Mouse (Mus musculus) activated CD4-positive, CD25-positive, alpha-beta regulatory T cell, adult 4 months (primary cell): ENCODE results near the gene Mfsd4a. TPM values are rescaled to one million over a fixed set of nuclear protein-coding genes. Genes with fewer than 3 reads are reported as not detected.

ENCODE experiments used
- ATAC-seq: one replicate; pipeline ENCODE4 v1.8.0; 2017
- polyA plus RNA-seq, 2 experiments: library from polyadenylated mRNA; unstranded; fragments of 100-300 nt; shearing (Covaris generic); gene quantifications; one replicate each; pipeline ENCODE4 v1.2.1; 2017

The Mfsd4a gene
- polyA plus RNA-seq, 2 experiments from 2014 or later: 39.0 to 45.4 TPM

DNA sequence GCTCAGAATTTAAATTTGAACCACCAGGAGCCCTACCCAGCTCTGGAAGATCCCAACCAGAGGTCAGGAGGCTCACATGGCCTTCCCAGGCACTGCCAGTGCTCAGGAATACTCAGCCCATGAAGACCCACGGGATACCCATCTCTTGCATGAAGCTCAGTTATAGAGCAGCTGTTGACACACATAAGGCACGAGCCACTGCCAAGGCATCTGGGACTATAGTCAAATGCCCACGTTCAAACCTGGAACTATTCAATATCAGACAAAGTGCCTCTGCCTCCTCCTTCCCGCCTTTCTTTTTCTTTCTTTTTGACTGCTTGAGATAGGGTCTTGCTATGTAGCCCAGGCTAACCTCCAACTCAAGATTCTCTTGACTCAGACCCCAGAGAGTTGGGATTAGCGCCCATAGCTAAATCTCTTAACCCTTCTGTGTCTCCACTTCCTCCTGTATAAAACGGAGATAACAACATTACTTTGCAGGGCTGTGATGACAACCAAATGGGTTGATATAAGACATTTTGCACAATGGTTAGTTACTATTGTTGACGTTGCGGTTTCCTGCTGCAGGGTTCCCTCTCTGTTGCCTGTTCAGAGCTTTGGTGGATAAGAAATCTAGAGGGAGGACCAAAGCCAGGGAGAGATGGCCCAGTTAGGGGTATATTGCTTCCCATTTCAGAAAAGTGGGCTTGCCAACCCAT, 2.2 kb downstream of the Mfsd4a start:
- ATAC-seq: no peak

DNA sequence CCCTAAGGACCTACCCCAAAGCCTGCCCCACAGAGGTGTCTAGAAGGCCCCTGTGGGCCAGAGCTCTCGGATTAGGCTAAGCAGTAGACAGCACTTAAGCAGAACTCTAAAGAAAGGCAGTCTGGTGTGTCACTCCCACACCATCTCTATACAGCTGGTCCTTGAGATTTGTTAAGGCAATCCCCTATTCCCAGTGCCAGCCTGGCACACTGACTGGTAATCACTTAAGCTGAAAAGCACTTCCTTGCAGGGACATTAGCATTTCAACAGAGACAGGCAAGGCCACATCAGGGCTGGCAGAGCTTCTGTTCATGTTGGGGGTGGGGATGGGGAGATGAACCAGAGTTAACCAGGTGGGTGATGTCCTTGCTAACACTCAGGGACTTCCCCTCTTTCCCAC, 2.9 kb downstream of the Mfsd4a start:
- ATAC-seq: no peak

DNA sequence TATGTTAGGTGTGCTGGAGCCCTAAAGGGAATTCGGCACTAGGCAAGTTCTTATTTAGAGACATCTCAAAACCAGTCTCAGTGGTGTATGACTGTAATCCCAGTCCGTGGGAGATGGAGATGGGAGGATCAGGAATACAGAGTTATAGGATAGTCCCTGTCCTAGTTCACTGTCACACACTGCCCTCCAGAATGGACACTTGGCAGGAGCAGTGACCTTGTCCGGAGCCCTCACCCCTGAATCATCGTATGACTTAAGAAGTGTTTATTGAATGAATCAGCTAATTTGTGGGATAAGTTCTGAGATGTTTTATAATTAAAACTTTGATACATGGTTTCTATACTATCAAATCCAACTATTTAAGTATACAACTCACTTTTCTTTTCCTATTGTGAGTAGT, 4.8 kb downstream of the Mfsd4a start:
- ATAC-seq: no peak

DNA sequence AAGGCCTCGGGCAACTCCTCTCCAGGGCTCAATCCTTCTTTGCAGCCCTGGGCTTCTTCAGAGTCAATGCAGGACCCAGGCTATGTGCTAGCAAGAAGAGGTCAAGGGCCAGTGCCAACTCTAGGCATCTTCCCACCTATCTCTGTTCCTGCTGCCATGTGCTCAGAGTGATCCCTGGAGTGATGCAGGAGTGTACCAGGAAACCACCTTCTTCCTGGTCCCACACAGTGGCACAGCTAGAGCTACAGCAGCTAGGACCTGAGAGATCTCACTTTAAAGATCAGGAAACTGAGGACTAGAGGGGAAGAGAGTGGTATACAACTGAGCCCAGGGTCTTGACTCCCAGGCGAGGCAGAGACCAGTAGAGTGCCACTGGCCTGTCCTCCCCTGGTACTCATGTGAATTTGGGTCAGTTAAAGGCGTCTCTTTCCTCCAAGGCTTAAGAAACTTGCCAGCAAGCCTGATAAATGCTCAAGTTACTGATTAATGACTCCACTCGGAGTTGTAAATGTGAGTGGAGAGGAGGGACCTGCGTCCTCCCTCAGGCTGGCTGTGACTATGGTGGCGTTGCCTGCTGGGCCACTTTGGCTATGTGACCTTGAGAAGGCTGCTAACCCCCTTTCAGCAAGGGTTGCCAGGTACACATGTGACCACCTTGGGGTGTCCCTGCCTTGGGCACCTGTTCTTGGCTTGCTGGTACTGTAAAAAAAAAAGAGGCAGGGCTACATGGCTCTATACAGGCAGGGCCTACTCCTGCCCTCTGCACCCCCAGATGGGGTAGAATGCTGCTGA, 5.9 kb downstream of the Mfsd4a start:
- no peak for ATAC-seq

DNA sequence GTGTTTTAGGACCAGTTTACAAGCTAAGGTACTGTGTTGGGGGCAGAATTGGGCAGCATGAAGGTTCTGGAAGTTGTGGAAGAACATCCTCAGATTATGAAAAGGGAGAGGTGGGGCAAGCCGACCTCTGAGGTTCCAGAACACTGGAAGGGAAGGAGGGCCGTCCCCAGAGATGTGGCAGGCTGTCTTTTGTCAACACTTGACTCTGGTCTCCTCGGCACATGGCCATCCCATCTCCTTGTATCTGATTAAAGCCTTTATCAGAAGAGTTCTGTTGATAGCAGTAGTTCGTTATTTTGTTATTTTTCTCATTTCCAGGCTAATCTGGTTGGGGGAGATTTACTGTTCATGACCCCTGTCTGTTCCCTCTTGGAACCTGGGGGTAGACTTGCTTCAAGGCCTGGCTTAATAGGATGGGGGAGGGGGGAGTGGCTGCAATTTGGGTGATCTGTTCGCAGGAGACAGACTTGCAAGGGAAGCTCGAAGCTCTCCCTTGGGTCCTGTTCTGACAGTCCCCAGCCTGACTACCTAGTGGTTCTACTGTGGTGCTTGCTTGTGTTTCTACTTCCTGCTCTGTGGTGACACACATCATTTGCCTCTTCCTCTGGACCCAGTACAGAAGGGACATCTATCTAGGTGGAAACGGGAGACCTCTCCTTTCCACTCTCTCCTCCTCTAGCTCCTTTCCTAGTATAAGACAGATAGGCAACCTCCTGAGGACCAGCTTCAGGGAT, 7.7 kb downstream of the Mfsd4a start:
- ATAC-seq: no peak

DNA sequence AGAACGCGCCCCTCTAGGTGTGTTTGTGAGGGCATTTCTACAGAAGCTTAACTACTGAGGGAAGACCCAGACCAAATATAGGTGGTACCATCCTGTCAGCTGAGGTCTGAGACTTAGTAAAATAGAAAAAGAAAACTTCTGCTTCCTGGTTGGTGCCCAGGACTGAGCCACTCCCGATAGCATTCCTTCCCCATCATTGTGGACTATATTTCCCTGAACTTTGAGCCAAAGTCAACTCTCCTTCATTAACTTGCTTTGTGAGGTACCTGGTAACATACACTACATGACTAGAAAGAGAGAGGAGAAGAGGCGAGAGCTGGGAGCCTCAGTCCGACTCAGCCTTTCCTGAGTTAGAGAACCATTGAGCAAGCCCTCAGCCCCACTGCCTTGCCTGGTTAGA, 9.3 kb downstream of the Mfsd4a start:
- no peak for ATAC-seq

DNA sequence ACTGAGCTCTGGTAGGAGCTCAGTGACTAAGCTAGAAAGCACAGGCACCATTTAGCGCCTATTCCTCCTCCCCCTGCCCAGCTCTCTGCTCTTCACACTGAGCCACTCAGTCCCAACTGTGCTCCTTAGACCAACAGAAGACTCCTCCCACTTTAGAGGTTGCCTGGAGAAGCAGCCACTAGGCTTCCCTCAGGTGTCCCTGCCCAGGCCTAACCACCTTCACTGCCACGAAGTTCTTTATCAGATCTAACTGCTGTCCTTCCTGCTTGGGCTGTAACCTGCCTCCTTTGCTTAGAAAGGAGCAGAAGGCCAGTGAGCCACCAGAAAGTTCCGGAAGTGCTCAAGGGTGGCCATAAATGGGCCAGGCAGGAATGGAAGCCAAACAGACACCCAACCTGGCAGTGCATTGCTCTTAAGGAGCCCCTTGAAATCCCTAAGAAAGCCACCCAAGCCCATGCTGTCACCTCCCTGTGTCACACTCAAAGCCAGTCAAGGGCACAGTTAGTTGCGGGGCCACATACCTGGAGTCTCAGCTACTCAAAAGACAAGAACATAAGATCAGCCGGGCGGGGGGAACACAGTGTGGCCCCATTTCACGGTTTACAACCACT, 12.7 kb downstream of the Mfsd4a start:
- no peak for ATAC-seq

DNA sequence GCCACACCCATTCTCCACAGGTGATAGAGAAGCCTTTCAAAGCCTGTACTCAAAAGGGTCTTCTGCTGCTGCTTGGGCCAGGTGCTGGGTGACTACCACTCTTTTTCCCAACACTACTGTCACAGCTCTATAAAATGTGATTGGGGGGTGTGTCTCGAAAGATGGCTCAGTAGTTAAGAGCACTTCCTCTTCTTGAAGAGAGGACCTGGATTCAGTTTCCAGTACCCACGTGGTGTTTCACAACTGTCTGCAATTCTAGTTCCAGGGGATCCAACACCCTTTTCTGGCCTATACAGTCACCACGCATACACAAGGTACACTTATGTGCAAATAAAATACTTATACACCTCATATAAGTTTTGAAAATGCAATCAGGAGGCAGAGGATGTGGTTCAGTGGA, 13.5 kb downstream of the Mfsd4a start:
- ATAC-seq: no peak

DNA sequence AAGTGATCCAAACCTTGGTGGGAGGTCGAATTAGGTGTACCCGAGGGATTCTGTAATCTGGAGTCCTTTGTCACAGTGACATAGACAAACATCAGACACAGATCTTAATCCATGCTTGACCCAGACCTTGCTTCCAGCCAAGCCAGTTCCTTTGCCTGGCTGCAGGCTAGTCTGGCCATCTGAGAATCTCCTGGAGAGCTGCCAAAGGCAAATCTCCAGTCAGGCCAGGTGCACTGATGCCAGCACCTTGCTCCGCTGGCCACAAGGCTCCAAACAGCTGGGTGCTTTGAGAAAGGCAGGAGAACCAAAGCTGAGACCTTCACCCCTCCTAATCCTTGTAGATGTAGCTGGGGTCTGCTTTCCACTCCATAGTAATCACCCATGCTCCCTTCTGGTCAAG, 16.1 kb downstream of the Mfsd4a start:
- ATAC-seq: no peak

DNA sequence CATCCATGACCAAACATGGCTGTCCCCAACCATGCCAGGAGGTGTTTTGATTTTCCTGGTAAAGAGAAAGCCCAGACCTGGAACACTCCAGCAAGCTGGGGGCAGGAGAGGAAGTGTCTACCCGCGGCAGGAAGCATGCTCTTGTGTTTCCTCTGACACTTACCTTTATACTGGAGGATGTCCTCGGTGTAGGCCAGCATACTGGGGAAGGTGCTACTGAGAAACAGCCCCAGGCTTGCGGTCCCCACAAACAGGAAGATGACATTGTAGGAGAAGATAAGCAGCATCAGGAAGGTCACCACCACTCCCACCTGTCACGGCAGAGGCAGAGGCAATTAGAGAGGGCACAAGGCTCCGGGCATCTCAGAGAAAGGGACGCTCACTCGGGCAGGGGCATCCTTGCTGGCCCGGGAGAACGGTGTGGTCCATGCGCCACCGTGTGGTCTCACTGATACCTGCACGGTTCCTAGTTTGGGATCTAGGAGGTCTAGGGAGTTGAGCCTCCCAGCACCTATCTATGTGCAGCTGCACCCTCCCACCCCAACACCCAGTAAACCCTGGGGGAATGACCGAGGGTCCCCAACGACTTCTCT, 21.6 kb downstream of the Mfsd4a start:
- peak; percentile 89 for ATAC-seq

DNA sequence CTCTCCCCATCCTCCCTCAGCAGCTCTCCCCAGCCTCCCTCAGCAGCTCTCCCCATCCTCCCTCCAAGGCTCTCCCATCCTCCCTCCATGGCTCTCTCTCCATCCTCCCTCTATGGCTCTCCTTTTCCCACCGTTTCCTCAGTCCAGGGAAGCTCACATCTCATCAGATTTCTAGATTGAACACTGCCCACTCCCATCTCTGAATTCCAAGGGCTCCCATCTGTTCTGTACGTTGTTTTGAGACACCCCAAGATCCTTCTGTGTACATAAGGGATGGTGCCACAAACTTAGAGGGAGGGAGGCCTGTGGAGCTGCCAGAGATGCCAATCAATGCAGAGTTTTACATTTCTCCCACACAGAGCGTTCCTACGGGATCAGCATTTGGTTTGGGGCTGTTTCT, 24.1 kb downstream of the Mfsd4a start:
- ATAC-seq: no peak

DNA sequence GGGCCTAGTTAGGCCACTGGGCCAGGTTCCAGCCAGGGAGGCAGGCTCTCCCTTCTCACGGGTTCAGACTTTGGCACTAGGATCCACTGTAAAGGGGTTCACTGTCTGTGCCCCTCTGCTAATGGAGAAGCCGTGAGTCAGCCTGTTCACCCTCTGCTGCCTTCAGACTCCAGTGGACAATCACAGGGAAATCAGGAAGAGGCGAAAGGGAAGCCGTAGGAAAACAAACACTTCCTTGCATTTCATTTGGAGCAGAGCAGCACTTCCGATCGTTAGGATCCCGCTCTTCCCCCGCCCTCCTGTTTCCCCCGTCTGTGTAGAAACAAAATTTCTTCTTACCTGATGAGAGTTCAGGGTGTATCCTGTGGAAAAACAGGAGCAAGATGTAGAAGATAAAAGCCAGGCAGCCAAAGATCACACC, 27.7 kb downstream of the Mfsd4a start:
- ATAC-seq: no peak

DNA sequence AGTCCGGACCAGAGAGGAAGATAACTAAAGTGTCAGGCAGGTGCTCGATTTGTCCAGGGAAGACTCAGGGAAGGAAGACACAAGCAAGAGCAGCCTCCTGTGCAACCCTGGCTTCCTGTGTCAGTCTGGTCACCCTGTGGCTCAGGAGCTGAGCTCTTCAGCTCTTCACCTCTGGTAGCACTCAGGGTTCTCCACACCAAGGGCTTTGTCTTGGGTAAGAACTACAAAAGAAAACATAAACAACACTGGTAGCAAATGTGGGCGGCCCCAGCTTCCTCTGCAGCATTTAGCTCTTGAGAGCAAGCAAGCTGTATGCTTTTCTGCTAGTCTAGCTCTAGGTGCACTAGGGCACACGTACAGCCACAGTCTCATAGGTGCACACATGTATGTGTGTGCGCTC, 29.1 kb downstream of the Mfsd4a start:
- ATAC-seq: peak; percentile 74

DNA sequence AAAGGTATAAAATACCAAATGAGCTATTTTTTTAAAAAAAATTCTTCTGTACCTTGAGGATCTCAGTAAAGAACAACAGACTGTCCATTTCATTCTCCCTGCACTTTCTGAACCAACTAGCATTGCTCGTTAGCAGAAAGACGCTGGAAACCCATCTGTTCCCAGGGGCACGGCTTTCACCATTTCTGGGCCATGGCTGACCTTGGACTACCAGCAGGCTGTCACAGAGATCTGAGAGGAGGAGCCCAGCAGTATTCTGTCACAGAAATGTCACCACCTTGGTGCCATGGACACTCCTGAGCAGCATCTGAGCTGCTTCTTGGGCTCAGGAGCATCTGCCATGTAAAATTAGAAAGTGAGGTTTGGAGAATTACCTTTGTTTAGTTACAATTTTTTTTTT, 30.1 kb downstream of the Mfsd4a start:
- no peak for ATAC-seq

DNA sequence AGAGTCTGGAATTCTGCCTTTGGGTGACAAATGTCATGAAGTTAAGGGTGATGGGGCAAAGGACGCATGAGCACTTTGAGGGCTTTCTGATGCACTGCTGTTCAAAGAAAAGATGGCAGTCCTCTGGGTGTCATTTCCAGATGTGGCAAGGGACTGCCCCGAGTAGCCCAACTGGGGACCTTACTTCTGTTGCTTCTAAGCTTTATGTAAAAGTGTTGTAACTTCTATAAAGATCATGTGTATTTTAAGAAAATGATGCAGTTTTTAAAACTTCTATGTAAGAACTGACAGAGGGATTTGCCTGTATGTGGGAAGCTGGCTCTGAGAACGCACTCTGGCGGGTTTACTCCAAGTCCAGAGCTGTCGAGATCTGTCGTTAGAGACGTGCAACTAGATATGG, 35.7 kb downstream of the Mfsd4a start:
- ATAC-seq: no peak

DNA sequence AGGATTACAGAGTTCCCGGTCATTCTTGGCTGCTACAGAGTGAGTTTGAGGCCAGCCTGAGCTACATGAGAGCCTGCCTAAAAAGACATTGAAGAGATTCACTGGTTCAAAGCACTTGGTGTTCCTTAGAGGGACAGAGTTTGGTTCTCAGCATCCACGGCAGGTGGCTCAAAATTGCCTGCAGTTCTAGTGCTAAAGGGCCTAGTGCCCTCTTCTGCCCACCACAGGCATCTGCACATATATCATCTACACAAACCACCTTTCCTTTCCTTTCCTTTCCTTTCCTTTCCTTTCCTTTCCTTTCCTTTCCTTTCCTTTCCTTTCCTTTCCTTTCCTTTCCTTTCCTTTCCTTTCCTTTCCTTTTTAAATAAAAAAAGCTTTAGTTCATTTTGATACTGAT, 37.3 kb downstream of the Mfsd4a start:
- no peak for ATAC-seq

DNA sequence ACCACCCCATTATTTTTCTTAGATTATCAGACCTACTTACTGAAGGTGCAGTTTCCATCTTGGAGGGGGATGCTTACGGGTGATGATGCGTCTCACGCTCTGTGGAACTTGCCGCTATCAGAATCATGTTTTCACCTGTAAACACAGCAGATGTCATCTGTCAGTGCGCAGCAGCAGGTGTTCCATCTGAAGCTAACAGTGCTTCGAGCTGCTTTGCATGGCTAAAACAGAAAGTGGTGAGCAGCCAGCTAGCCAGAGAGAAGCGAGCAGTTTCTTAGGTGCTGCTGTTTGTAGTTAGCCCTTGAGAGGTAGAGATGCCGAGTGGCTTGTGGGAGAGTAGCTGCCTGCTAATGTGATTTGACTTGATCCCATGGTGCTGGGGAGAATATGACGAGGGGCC, 39.4 kb downstream of the Mfsd4a start:
- no peak for ATAC-seq

DNA sequence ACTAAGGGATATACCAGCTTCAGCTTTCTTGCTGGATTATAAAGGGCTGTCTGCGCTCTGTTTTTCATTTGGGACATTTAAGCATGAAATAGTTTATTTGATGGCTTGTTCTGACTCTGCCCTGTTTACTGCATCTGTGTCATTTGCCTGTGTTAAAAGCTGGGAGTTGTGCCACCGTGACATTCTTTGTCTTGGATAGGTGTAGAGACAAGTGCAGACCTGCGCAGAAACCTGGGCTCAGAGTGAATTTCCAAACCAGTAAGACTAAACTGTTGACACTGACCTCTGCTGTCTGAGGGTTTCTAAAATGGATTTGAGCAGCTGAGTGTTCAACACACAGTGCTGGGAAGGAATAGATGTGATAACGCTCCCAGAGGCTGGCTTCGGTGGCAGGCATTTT, 39.9 kb downstream of the Mfsd4a start:
- ATAC-seq: no peak

DNA sequence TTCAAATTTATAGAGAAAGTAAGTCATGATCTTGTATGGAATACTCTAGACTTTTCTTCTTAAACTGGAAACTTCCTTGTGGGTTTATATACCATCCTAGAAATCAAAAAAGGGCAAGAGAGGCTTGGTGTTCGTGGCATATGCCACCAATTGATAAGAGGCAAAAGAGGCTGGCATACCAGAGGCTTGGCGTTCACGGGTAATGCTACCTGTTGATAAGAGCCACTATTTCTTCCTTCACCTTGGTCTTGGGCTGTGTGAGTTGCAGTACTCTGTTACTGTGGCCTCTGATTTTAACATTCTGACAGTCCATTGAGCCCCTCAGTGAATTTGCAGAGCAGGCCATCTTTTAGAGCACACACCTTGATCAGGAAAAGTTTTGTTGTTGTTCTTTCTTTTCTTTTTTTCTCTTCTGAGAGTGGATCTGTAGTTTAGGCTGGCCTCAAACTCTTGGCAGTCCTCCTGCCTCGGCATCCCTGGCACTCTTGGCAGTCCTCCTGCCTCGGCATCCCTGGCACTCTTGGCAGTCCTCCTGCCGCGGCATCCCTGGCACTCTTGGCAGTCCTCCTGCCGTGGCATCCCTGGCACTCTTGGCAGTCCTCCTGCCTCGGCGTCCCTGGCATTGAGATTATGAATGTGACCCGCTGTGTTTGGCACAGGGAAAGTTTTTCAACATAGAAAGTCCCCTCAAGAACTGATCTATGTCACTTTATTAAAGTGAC, 40.8 kb downstream of the Mfsd4a start:
- ATAC-seq: no peak

DNA sequence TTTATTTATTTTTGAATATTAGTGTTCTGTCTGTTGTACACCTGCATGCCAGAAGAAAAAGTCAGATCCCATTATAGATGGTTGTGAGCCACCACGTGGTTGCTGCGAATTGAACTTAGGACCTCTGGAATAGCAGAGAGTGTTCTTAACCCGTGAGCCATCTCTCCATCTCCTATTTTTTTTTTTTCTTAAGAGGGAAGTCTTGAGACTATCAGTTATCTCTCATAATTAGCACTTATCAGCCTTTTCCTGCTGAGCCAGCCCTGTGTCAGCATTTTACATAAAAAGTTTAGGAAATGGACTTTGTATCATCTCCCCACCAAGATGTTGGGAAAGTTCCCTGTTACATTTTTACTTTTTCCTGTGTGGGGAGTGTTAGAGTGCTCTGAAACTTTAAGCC, 45.8 kb downstream of the Mfsd4a start:
- ATAC-seq: no peak

DNA sequence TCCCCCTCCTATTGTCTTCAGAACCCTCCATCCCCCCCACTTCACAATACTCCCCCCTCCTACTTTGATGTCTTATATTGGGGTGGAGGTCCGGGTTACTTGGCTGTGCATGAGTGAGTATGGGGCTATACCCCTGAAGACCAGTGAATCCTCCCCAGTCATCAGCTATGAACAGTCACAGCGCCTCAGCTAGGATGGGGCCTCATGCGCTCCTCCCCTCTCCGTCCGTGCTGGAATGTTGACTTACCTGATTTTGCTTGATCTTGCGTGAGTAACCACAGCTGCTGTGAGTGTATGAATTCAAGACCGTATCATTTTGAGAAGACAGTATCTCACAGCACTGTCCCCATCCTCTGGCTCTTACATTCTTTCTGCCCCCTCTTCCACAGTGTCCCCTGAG, 48.0 kb downstream of the Mfsd4a start:
- ATAC-seq: no peak

DNA sequence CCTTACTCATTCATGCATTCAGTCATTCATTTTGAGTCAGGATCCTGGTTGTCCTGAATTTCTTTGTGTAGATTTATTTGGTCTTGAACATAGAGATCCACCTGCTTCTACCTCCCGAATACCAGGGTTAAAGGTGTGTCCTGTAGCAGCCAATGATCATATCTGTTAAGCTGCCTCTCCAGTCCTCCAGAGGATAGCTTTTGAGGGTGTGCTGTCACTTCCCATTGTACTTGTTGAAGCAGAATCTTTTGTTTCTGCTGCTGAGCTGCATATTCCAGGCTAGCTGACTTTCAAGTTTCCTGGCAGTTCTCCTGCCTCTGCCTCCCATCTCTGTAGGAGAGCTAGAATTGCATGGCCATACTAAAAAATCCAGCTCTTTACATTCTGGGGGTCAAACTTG, 51.2 kb downstream of the Mfsd4a start:
- ATAC-seq: no peak
